Mouse (Mus musculus) C3H10T1/2 (cell line): ENCODE measurements around the gene Lpcat4. TPM values are rescaled to one million over a fixed set of nuclear protein-coding genes. Genes with fewer than 3 reads are reported as not detected.

Experiments used
- polyA plus RNA-seq, 2 experiments: library from polyadenylated mRNA; unstranded; fragments of >200 nt; fragmentation: generic; extraction: Trizol; gene quantifications; one replicate each; pipeline ENCODE4 v1.2.1; 2012; ENCODE audit warnings: missing spikeins in 2 of 2

Gene Lpcat4
- polyA plus RNA-seq: 10 to 100 TPM in 1 of 2 experiments, 1 to 10 TPM in 1; 9.9 to 19.1 TPM

DNA sequence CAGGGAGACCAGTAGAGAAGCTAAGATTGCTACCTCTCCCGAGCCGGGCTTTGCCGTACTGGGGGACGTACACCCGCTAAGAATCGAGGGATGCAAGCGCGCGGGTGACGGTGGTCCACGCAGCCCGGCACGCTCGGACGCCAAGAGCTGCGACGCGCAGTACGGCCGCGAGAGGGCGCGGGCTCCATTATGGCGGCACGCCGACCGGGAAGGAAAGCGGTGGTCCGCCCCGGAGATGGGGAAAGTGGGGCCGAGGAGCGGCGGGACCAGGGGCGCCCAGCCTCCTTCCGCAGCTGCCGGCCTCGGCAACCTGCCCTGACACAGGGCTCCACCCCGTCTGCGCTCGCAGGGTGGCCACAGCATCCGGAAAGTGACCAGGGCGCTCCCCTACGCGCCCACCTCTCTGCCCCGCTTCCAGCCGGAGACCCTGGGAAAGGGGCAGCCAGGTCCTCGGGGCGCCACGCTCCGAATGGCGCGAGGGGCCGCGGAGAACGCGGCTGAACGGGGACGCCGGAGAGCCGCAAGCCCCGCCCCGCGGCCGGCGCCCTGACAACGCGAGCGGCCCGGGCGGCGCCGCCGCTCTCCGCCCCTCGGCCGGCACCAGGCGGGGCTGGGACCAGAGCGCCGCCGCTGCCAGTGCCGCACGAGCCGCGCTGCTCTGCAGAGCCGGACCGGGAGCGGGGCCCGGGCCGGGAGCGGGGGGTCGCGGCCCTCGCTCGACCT lies at the start of gene Lpcat4:
Gene Lpcat4 (plus strand): TSS at position 257 of the 723 bp plus-strand sequence.

DNA sequence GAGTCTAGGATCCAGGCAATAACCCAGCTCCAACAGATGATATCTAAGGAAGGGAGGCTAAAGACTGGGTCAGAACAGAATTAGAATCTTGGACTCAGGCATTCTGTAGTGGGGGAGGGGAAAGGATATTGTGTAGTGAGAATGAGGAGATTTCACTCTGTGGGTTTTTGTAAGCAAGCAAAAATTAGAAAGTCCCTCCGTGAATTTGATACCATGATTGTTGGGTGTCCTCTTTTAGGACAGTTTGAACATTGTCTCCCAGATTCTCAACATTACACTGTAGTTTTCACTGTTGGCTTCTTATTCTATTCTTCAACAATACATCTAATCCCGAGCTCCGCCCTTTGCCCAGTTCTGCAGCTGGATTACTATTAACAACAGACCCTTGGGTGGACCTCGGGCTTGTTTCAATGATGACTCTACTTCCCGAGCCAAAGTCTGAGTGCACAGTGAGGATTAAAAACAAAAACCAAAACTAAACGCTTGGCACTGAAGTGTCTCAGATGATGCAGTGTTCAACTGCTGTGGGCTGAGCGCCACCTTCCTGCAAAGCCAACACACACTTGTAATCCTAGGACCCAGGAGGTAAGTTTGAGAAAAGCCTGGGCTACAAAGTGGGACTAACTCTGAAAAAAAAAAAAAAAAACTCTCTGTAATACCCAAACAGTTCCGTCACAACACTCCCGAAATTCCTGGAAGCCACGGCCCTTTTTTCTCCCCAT lies 20.1 kb downstream of the Lpcat4 start, which contains the start of gene Nutm1:
Gene Nutm1 (minus strand): TSS at position 51 of the 722 bp plus-strand sequence.

DNA sequence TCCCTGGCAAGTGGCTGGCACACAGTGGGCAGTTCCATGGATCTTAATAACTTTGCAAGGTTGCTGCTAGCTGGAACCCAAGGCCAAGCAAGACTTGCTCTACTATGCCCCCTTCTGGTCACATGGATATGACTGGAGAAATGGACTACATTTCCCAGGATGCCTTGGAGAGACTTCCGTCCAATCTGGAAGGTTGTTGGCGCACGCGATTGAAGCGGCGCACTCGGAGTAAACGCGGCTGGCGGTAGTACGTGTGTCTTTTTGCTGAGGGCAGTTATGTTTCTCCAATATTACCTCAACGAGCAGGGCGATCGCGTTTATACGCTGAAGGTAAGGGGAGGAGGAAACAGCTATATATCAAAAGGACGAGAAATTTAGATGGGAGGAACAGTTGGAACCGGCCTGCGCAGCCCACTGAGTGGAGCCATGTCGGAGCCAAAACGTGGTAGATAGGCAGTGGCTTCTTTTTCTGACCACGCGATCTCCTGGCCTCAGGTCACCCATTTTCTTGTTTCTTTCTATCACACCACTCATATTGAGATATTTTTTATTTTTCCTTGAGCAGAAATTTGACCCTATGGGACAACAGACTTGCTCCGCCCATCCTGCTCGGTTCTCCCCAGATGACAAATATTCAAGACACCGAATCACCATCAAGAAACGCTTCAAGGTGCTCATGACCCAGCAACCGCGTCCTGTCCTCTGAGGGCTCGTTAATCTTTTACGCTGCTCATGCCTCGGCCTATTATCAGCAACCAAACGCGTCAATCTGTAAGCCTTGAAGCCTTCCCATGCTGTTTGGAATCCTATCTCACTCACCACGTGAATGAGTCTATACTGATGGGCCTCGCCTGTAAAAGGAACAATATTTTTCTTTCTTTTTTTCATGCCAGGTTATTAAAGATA lies 22.7 kb downstream of the Lpcat4 start, which contains the start of gene Nop10:
Gene Nop10 (plus strand): TSS at position 179 of the 906 bp plus-strand sequence.

DNA sequence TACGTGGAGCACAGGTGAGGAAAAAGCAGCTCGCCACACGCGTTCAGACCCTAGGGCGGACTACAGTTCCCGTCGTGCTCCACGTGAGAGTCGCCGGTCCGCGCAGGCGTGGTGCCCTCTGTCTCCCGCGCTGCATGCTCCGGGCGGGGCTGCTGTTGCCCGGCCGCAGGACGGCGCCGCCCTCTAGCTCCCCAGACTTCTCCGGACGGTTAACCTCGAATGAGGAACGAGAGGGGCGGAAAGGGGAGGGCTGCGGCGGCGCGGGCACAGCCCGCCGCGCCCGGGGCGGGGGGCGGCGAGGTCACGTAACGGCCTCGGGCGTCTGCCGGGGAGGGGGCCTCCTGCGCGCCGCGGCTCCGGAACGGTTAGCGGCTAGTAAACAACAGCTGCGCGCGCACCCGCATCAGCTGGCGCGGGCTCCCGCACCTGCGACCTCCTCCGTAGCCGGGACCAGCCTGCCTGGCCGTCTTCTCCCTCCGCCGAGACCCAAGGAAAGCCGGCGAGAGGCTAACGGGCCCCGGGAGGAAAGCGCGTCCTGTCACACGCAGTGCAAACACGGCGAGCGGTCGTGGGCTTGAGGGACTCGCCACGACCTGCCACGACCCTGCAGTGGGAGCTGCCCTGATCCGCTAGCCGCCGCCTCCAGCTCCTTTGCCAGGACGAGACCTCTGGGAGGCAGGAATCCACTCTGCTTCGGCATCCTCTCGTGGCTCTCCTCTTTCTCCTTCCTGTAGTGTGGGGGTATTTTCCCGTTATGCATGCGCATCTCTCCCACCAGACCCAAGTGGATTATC lies 26.4 kb downstream of the Lpcat4 start, which contains the start of gene Slc12a6:
Gene Slc12a6 (plus strand): TSS at position 378 of the 794 bp plus-strand sequence.

DNA sequence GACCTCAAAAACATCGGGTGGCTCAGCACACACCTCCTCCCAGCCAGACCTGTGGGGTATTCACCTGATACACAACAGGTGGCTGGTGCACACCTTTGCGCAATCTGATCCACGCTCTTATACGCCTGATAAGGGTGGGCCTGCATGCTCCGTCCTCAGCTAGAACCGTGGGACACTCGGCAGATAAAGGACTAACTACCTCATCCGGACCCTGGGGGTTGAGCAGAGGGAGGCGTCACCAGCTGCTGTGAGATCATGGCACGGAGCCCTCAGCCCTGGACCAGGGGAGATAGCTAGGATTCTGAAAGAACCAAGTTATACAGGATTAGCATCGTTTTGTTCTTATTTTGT lies 26.9 kb downstream of the Lpcat4 start, which contains the start of gene Gm21985:
Gene Gm21985 (plus strand): TSS at position 73 of the 351 bp plus-strand sequence.

Other genes starting within 250 kb of the Lpcat4 start
- gene Olfr1309, start 249.2 kb upstream of the Lpcat4 start, polyA plus RNA-seq: not detected
- not detected for gene Olfr1310, start 226.8 kb upstream of the Lpcat4 start, polyA plus RNA-seq
- gene Olfr1311, start 215.1 kb upstream of the Lpcat4 start, polyA plus RNA-seq: not detected
- gene Olfr1312, start 189.2 kb upstream of the Lpcat4 start, polyA plus RNA-seq: not detected
- gene Olfr1313, start 161.6 kb upstream of the Lpcat4 start, polyA plus RNA-seq: not detected
- gene Olfr1314, start 142.7 kb upstream of the Lpcat4 start, polyA plus RNA-seq: under 1 TPM; 0.02 to 0.08 TPM
- under 1 TPM in 1 of 2 experiments, not detected in 1; 0.04 TPM for gene Olfr1315-ps1, start 124.0 kb upstream of the Lpcat4 start, polyA plus RNA-seq
- under 1 TPM; 0.02 to 0.08 TPM for gene Olfr1316, start 104.5 kb upstream of the Lpcat4 start, polyA plus RNA-seq
- under 1 TPM in 1 of 2 experiments, not detected in 1; 0.18 TPM for gene Olfr1317, start 99.1 kb upstream of the Lpcat4 start, polyA plus RNA-seq
- gene Olfr1318, start 85.3 kb upstream of the Lpcat4 start, polyA plus RNA-seq: under 1 TPM in 1 of 2 experiments, not detected in 1; 0.18 TPM
- not detected for gene Nutm1, start 19.8 kb downstream of the Lpcat4 start, polyA plus RNA-seq
- gene Nop10, start 22.5 kb downstream of the Lpcat4 start, polyA plus RNA-seq: 100 to 1,000 TPM; 102 to 154 TPM
- gene Slc12a6, start 26.4 kb downstream of the Lpcat4 start, polyA plus RNA-seq: 1 to 10 TPM in 1 of 2 experiments, under 1 TPM in 1; 0.42 to 5.9 TPM
- not detected for gene Gm21985, start 26.8 kb downstream of the Lpcat4 start, polyA plus RNA-seq
- gene Emc4, start 128.6 kb downstream of the Lpcat4 start, polyA plus RNA-seq: 10 to 100 TPM; 56.5 to 98.0 TPM
- 1 to 10 TPM in 1 of 2 experiments, under 1 TPM in 1; 0.49 to 2.3 TPM for gene Katnbl1, start 139.7 kb downstream of the Lpcat4 start, polyA plus RNA-seq
- gene Emc7, start 215.5 kb downstream of the Lpcat4 start, polyA plus RNA-seq: 10 to 100 TPM in 1 of 2 experiments, 1 to 10 TPM in 1; 4.5 to 11.0 TPM
- under 1 TPM in 1 of 2 experiments, not detected in 1; 0.05 TPM for gene Chrm5, start 241.3 kb downstream of the Lpcat4 start, polyA plus RNA-seq